Mouse (Mus musculus) MEL (cell line): ENCODE data around the gene Sbno2. TPM values are rescaled to one million over a fixed set of nuclear protein-coding genes. Genes with fewer than 3 reads are reported as not detected.

Experiments used
- DNase-seq: peaks from one replicate; pipeline ENCODE4 v3.0.0; 2011; ENCODE audit warnings: low read depth, low spot score
- H3K27ac ChIP-seq: 2 replicates; pipeline ENCODE4 v1.5.1; 2012; ENCODE audit warnings: low read depth, mild to moderate bottlenecking, control low read depth, low read length, moderate library complexity; ENCODE audit not compliant: control insufficient read depth
- H3K27me3 ChIP-seq, 2 experiments: fragments of 150-350 bp in 1 of 2; sonication (generic) in 1 of 2; 2 replicates each; pipeline ENCODE4 v1.6.1; 2012; ENCODE audit warnings: low read length in 2 of 2, mild to moderate bottlenecking in 2 of 2, improper control_type of control experiment in 1 of 2, moderate library complexity in 1 of 2; ENCODE audit not compliant: insufficient read depth in 2 of 2, control insufficient read depth in 1 of 2
- H3K36me3 ChIP-seq, 2 experiments: 2 replicates each; pipeline ENCODE4 v1.6.1; 2012 to 2014; ENCODE audit warnings: low read length in 2 of 2, improper control_type of control experiment in 1 of 2, inconsistent platforms in 1 of 2, mild to moderate bottlenecking in 1 of 2; ENCODE audit not compliant: insufficient read depth in 2 of 2, control insufficient read depth in 1 of 2
- H3K4me1 ChIP-seq, 2 experiments: fragments of 150-350 bp in 1 of 2; sonication (generic) in 1 of 2; 2 replicates each; pipeline ENCODE4 v1.6.1; 2012; ENCODE audit warnings: low read length in 2 of 2, improper control_type of control experiment in 1 of 2, mild to moderate bottlenecking in 1 of 2; ENCODE audit not compliant: insufficient read depth in 2 of 2, control insufficient read depth in 1 of 2
- H3K4me3 ChIP-seq, 2 experiments: fragments of 150-350 bp in 1 of 2; sonication (generic) in 1 of 2; 2 replicates each; pipeline ENCODE4 v1.5.1; 2012; ENCODE audit warnings: low read depth in 2 of 2, low read length in 2 of 2, mild to moderate bottlenecking in 2 of 2, moderate library complexity in 2 of 2, control low read depth in 1 of 2, improper control_type of control experiment in 1 of 2; ENCODE audit not compliant: control insufficient read depth in 1 of 2, insufficient read depth in 1 of 2
- H3K79me2 ChIP-seq: 2 replicates; pipeline ENCODE4 v1.6.1; 2012; ENCODE audit warnings: mild to moderate bottlenecking, low read length, moderate library complexity; ENCODE audit not compliant: control insufficient read depth, poor library complexity, insufficient read depth
- H3K9ac ChIP-seq: 2 replicates; pipeline ENCODE4 v1.6.1; 2012; ENCODE audit warnings: low read depth, mild to moderate bottlenecking, control low read depth, low read length, moderate library complexity; ENCODE audit not compliant: control insufficient read depth, poor library complexity, severe bottlenecking
- H3K9me3 ChIP-seq: fragments of 150-350 bp; sonication (generic); replicated peaks from 2 replicates; pipeline ENCODE4 v1.6.1; 2012; ENCODE audit warnings: mild to moderate bottlenecking, low read length, improper control_type of control experiment, moderate library complexity; ENCODE audit not compliant: insufficient read depth
- BHLHE40 ChIP-seq: IDR thresholded peaks from 2 replicates; pipeline ENCODE4 v1.6.1; 2012; ENCODE audit warnings: low read depth, mild to moderate bottlenecking, inconsistent platforms, low read length, improper control_type of control experiment, borderline replicate concordance
- CHD2 ChIP-seq: IDR thresholded peaks from 2 replicates; pipeline ENCODE4 v1.6.1; 2011; ENCODE audit warnings: low read length, improper control_type of control experiment
- CTCF ChIP-seq, 3 experiments: IDR thresholded peaks in 2 of 3; conservative IDR thresholded peaks in 1 of 3; 2 replicates each; pipeline ENCODE4 v1.5.1; 2011 to 2012; ENCODE audit warnings: low read length in 3 of 3, low read depth in 2 of 3, mild to moderate bottlenecking in 2 of 3, improper control_type of control experiment in 1 of 3, inconsistent platforms in 1 of 3, mixed read lengths in 1 of 3, moderate library complexity in 1 of 3; ENCODE audit not compliant: control insufficient read depth in 1 of 3, insufficient read depth in 1 of 3, poor library complexity in 1 of 3, severe bottlenecking in 1 of 3
- E2F4 ChIP-seq: IDR thresholded peaks from 2 replicates; pipeline ENCODE4 v1.6.1; 2011; ENCODE audit warnings: low read depth, low read length, improper control_type of control experiment, borderline replicate concordance
- ELF1 ChIP-seq: IDR thresholded peaks from 2 replicates; pipeline ENCODE4 v1.6.1; 2014; ENCODE audit warnings: low read depth, mild to moderate bottlenecking, inconsistent platforms, low read length, improper control_type of control experiment, moderate library complexity
- EP300 ChIP-seq, 2 experiments: IDR thresholded peaks; 2 replicates each; pipeline ENCODE4 v1.6.1; 2011; ENCODE audit warnings: improper control_type of control experiment in 2 of 2, low read length in 2 of 2, low read depth in 1 of 2, mild to moderate bottlenecking in 1 of 2
- JUND ChIP-seq: IDR thresholded peaks from 2 replicates; pipeline ENCODE4 v1.6.1; 2011; ENCODE audit warnings: low read depth, mild to moderate bottlenecking, improper control_type of control experiment, low read length
- KAT2A ChIP-seq: conservative IDR thresholded peaks from 2 replicates; pipeline ENCODE4 v1.6.1; 2012; ENCODE audit warnings: low read depth, low read length, improper control_type of control experiment, inconsistent platforms
- MAZ ChIP-seq: IDR thresholded peaks from 2 replicates; pipeline ENCODE4 v1.6.1; 2012; ENCODE audit warnings: low read depth, mild to moderate bottlenecking, inconsistent platforms, low read length, improper control_type of control experiment
- MEF2A ChIP-seq: IDR thresholded peaks from 2 replicates; pipeline ENCODE4 v1.6.1; 2014; ENCODE audit warnings: low read depth, mild to moderate bottlenecking, inconsistent platforms, low read length, improper control_type of control experiment; ENCODE audit not compliant: poor library complexity, insufficient replicate concordance, severe bottlenecking; ENCODE audit errors: extremely low read depth
- MYC ChIP-seq: IDR thresholded peaks from 2 replicates; pipeline ENCODE4 v1.6.1; 2011; ENCODE audit warnings: low read depth, mild to moderate bottlenecking, low read length, improper control_type of control experiment, moderate library complexity
- POLR2A ChIP-seq, 2 experiments: IDR thresholded peaks; 2 replicates each; pipeline ENCODE4 v1.6.1; 2011 to 2012; ENCODE audit warnings: low read length in 2 of 2, mild to moderate bottlenecking in 2 of 2, control low read depth in 1 of 2, improper control_type of control experiment in 1 of 2, low read depth in 1 of 2, moderate library complexity in 1 of 2; ENCODE audit not compliant: control insufficient read depth in 1 of 2, insufficient read depth in 1 of 2, poor library complexity in 1 of 2
- POLR2AphosphoS5 ChIP-seq: IDR thresholded peaks from 2 replicates; pipeline ENCODE4 v1.6.1; 2012; ENCODE audit warnings: low read depth, borderline replicate concordance, mild to moderate bottlenecking, inconsistent platforms, low read length, moderate library complexity, mixed read lengths
- RCOR1 ChIP-seq: IDR thresholded peaks from 2 replicates; pipeline ENCODE4 v1.6.1; 2012; ENCODE audit warnings: low read depth, mild to moderate bottlenecking, inconsistent platforms, low read length, improper control_type of control experiment
- SMC3 ChIP-seq: IDR thresholded peaks from 2 replicates; pipeline ENCODE4 v1.6.1; 2011; ENCODE audit warnings: low read depth, low read length, improper control_type of control experiment
- TAL1 ChIP-seq: IDR thresholded peaks from 2 replicates; pipeline ENCODE4 v1.6.1; 2012; ENCODE audit warnings: mild to moderate bottlenecking, inconsistent platforms, low read length, moderate library complexity, mixed read lengths
- TCF12 ChIP-seq: IDR thresholded peaks from 2 replicates; pipeline ENCODE4 v1.6.1; 2014; ENCODE audit warnings: low read depth, mild to moderate bottlenecking, inconsistent platforms, low read length, improper control_type of control experiment, moderate library complexity
- USF1 ChIP-seq: IDR thresholded peaks from 2 replicates; pipeline ENCODE4 v1.6.1; 2014; ENCODE audit warnings: low read depth, mild to moderate bottlenecking, inconsistent platforms, low read length, improper control_type of control experiment, moderate library complexity
- ZKSCAN1 ChIP-seq: IDR thresholded peaks from 2 replicates; pipeline ENCODE4 v1.6.1; 2012; ENCODE audit warnings: low read depth, mild to moderate bottlenecking, inconsistent platforms, low read length, improper control_type of control experiment, moderate library complexity
- ZMIZ1 ChIP-seq: IDR thresholded peaks from 2 replicates; pipeline ENCODE4 v1.6.1; 2012; ENCODE audit warnings: low read depth, mild to moderate bottlenecking, inconsistent platforms, low read length, improper control_type of control experiment, moderate library complexity
- polyA plus RNA-seq, 2 experiments: library from polyadenylated mRNA; stranded (reverse) in 1 of 2; unstranded in 1 of 2; fragments of >175 nt in 1 of 2; fragments of >200 nt in 1 of 2; gene quantifications; 2 replicates each; pipeline versions ENCODE4 v1.2.1 to v1.2.4; 2012; ENCODE audit warnings: low replicate concordance in 2 of 2, low read depth in 1 of 2; ENCODE audit not compliant: insufficient read length in 2 of 2, insufficient read depth in 1 of 2, missing spikeins in 1 of 2
- total RNA-seq: library from RNA; depleted of rRNA; stranded (reverse); fragments of 300-350 nt; gene quantifications from 2 replicates; pipeline ENCODE4 v1.2.3, GENCODE M21; 2012

Gene Sbno2
- total and polyA plus RNA-seq, 3 experiments = 15.8 to 29.0 TPM; not detected in 1

DNA sequence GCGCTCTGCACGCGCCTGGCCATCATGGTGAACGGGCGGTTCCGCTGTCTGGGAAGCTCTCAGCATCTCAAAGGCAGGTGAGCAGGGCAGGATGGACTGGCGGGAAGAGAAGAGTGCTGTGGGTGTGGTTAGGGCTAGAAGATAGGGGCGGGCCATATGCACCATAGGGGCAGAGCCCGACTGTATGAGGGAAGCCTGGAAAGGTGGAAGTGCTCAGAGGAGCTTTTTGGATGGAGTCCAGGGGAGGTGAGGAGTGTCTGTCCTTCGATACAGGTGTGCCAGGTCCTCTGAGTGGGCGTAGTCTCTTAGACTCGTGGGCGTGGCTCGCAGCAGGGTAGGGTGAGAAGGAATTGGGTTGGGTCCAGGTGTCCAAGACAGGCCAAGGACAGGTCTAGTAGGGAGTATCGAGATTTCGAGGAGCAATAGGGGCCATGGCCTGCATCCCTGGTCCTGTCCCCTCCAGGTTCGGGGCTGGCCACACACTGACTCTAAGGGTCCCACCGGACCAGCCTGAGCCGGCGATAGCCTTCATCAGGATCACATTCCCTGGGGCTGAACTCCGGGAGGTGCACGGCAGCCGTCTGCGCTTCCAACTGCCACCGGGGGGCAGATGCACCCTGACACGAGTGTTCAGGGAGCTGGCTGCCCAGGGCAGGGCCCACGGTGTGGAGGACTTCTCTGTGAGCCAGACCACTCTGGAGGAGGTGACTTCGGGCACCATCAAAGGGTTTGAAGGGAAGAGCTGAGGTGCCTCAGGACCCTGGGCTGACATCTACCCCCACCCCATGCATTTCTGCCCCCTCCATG, 90.7 kb downstream of the Sbno2 start (continued):
- TF ChIP-seq USF1 = no peak
- TF ChIP-seq MEF2A = no peak
- TF ChIP-seq MAZ = no peak
- TF ChIP-seq MYC = no peak
- TF ChIP-seq ELF1 = no peak
- TF ChIP-seq CHD2 = no peak
- no peak for TF ChIP-seq E2F4
- no peak for TF ChIP-seq ZKSCAN1
- TF ChIP-seq, all 39 proteins: peak for 4

DNA sequence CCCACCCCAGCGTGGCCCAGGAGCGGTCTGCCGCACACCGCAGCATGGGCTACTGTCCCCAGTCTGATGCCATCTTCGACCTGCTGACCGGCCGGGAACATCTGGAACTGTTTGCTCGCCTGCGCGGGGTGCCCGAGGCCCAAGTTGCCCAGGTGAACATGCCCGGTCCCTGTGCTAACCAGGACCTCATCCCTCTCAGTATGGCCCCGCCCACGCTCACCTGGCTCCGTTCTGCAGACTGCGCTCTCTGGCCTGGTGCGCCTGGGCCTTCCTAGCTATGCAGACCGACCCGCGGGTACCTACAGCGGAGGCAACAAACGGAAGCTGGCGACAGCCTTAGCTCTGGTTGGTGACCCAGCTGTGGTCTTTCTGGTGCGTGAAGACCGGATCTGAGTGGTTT, 91.8 kb downstream of the Sbno2 start:
- no peak for DNase-seq
- no peak for TF ChIP-seq TCF12
- no peak for TF ChIP-seq CTCF (IDR thresholded peaks at IDR 0.05 in 2 of 3, conservative IDR thresholded peaks at IDR 0.05 in 1 of 3; ENCODE audit: control insufficient read depth in 1 of 3, insufficient read depth in 1 of 3, low read depth in 2 of 3, low read length in 3 of 3, poor library complexity in 1 of 3, severe bottlenecking in 1 of 3)
- no peak for TF ChIP-seq EP300 (IDR thresholded peaks at IDR 0.05; ENCODE audit: low read depth in 1 of 2, low read length in 2 of 2)
- TF ChIP-seq BHLHE40 = no peak
- TF ChIP-seq ZMIZ1 = no peak
- no peak for TF ChIP-seq SMC3
- TF ChIP-seq TAL1 = no peak
- TF ChIP-seq POLR2AphosphoS5 = no peak
- no peak for TF ChIP-seq MAZ
- no peak for TF ChIP-seq POLR2A (IDR thresholded peaks at IDR 0.05; ENCODE audit: control insufficient read depth in 1 of 2, insufficient read depth in 1 of 2, low read depth in 1 of 2, low read length in 2 of 2, poor library complexity in 1 of 2)
- no peak for TF ChIP-seq JUND
- no peak for TF ChIP-seq CHD2
- no peak for TF ChIP-seq RCOR1
- TF ChIP-seq ELF1 = no peak
- TF ChIP-seq USF1 = no peak
- TF ChIP-seq KAT2A = no peak
- TF ChIP-seq, all 39 proteins: peak for 0
- H3K9ac ChIP-seq = no peak overlapping the region
- peaks cover 12% of the 10 kb centered on the region for H3K79me2 ChIP-seq
- H3K36me3 ChIP-seq = peaks cover 8 to 12% of the 10 kb centered on the region in 2 experiments
- no peak overlapping the region for H3K4me3 ChIP-seq
- H3K4me1 ChIP-seq = peaks cover 8 to 13% of the 10 kb centered on the region in 2 experiments
- H3K27me3 ChIP-seq = no peaks in the 10 kb centered on the region
- no peak overlapping the region for H3K27ac ChIP-seq
- H3K9me3 ChIP-seq = no peaks in the 10 kb centered on the region
